Mouse (Mus musculus) intestine, embryonic 15.5 days (tissue): ENCODE measurements around the gene Cyb561. TPM values are rescaled to one million over a fixed set of nuclear protein-coding genes. Genes with fewer than 3 reads are reported as not detected.
A peak's percentile ranks its signal among the peaks of the same experiment; 100 is the strongest.

Experiments used
- ATAC-seq: fragments of 200-750 bp; cut with Nextera tagmentation; 2 replicates; pipeline ENCODE4 v1.8.0; 2017; ENCODE audit warnings: moderate TSS enrichment, moderate library complexity
- H3K27ac ChIP-seq: fragments of 300-500 bp; sonication (generic); 2 replicates; pipeline ENCODE4 v1.5.1; 2015; ENCODE audit warnings: mild to moderate bottlenecking, inconsistent platforms
- H3K27me3 ChIP-seq: fragments of 300-500 bp; sonication (generic); replicated peaks from 2 replicates; pipeline ENCODE4 v1.6.1; 2015; ENCODE audit warnings: inconsistent platforms
- H3K36me3 ChIP-seq: fragments of 300-500 bp; sonication (generic); 2 replicates; pipeline ENCODE4 v1.6.1; 2015; ENCODE audit warnings: inconsistent platforms
- H3K4me1 ChIP-seq: fragments of 300-500 bp; sonication (generic); replicated peaks from 2 replicates; pipeline ENCODE4 v1.6.1; 2015; ENCODE audit warnings: inconsistent platforms
- H3K4me2 ChIP-seq: fragments of 300-500 bp; sonication (generic); replicated peaks from 2 replicates; pipeline ENCODE4 v1.6.1; 2015; ENCODE audit warnings: mild to moderate bottlenecking, inconsistent platforms
- H3K4me3 ChIP-seq: fragments of 300-500 bp; sonication (generic); replicated peaks from 2 replicates; pipeline ENCODE4 v1.5.1; 2015; ENCODE audit warnings: inconsistent platforms
- H3K9ac ChIP-seq: fragments of 300-500 bp; sonication (generic); 2 replicates; pipeline ENCODE4 v1.6.1; 2015; ENCODE audit warnings: inconsistent platforms
- H3K9me3 ChIP-seq: fragments of 300-500 bp; sonication (generic); 2 replicates; pipeline ENCODE4 v1.6.1; 2016; ENCODE audit warnings: inconsistent platforms
- WGBS: fragments of 180-500 bp; shearing (Covaris S2); methylation state at CpG from one replicate; pipeline ENCODE4 v1.1.7; 2015; 5-methylcytosine and 5-hydroxymethylcytosine counted together
- polyA plus RNA-seq: library from polyadenylated mRNA; unstranded; fragments of >200 nt; fragmentation: Nextera tagmentation; extraction: Ambion mirVana; gene quantifications from 2 replicates; pipeline ENCODE4 v1.2.1, GENCODE M21; 2015

Cyb561 gene
- polyA plus RNA-seq, 1 experiment from 2014 or later = 44.0 TPM

- no peak overlapping the region for H3K4me3 ChIP-seq
- H3K27ac ChIP-seq = no peak overlapping the region
- no peak overlapping the region for H3K4me2 ChIP-seq
- WGBS = 50% methylated on average over 1 of the region's 1 CpGs
- H3K9me3 ChIP-seq = no peaks in the 10 kb centered on the region
- no peak for ATAC-seq
- no peaks in the 10 kb centered on the region for H3K36me3 ChIP-seq
- H3K27me3 ChIP-seq = peaks cover 30% of the 10 kb centered on the region
- H3K4me1 ChIP-seq = peaks cover 13% of the 10 kb centered on the region
- no peak overlapping the region for H3K9ac ChIP-seq
These were observed 16.4 kb upstream of the Cyb561 start for GRCm38 (mm10) chr11:105969516-105969915.

- no peak for ATAC-seq
- H3K9me3 ChIP-seq = no peaks in the 10 kb centered on the region
- 58% methylated on average over 10 of the region's 10 CpGs for WGBS
- H3K27me3 ChIP-seq = peaks cover 30% of the 10 kb centered on the region
- no peak overlapping the region for H3K27ac ChIP-seq
- H3K9ac ChIP-seq = no peak overlapping the region
- H3K4me2 ChIP-seq = peak overlapping the region; percentile 99
- no peak overlapping the region for H3K4me3 ChIP-seq
- peaks cover 13% of the 10 kb centered on the region for H3K4me1 ChIP-seq
- no peaks in the 10 kb centered on the region for H3K36me3 ChIP-seq
These were observed 15.8 kb upstream of the Cyb561 start for GRCm38 (mm10) chr11:105968948-105969347.

- peak; percentile 78 for ATAC-seq
- Histone ChIP-seq H3K4me1 (peaks cover 13% of the 10 kb centered on the region), H3K4me3 (peak within 1 kb of the TSS; percentile 51), H3K36me3 (no peaks in the 10 kb centered on the region), H3K9ac (peak within 1 kb of the TSS; percentile 49), H3K27ac (no peak within 1 kb of the TSS), H3K4me2 (peak within 1 kb of the TSS; percentile 99), H3K9me3 (no peaks in the 10 kb centered on the region), H3K27me3 (peaks cover 30% of the 10 kb centered on the region)
- WGBS = under 1% methylated on average over 64 of the region's 76 CpGs
These were observed 14.8 kb upstream of the Cyb561 start, which contains the start of gene Ace for GRCm38 (mm10) chr11:105967741-105968574. Gene Ace (plus strand): TSS chr11:105967945.

GRCm38 (mm10) chr11:105966288-105966687 is 13.2 kb upstream of the Cyb561 start:
- H3K4me1 ChIP-seq = peaks cover 13% of the 10 kb centered on the region
- H3K27me3 ChIP-seq = peaks cover 30% of the 10 kb centered on the region
- ATAC-seq = no peak
- H3K36me3 ChIP-seq = no peaks in the 10 kb centered on the region
- no peak overlapping the region for H3K9ac ChIP-seq
- no peak overlapping the region for H3K4me2 ChIP-seq
- no peak overlapping the region for H3K27ac ChIP-seq
- no peaks in the 10 kb centered on the region for H3K9me3 ChIP-seq
- no peak overlapping the region for H3K4me3 ChIP-seq
- 73% methylated on average over 4 of the region's 4 CpGs for WGBS

GRCm38 (mm10) chr11:105964691-105965090 is 11.6 kb upstream of the Cyb561 start:
- Histone ChIP-seq H3K4me3 (no peak overlapping the region), H3K27ac (no peak overlapping the region), H3K4me2 (no peak overlapping the region), H3K4me1 (peaks cover 13% of the 10 kb centered on the region), H3K36me3 (no peaks in the 10 kb centered on the region), H3K9me3 (no peaks in the 10 kb centered on the region), H3K9ac (no peak overlapping the region), H3K27me3 (peaks cover 25% of the 10 kb centered on the region)
- ATAC-seq = no peak
- WGBS = 62% methylated on average over 5 of the region's 5 CpGs

- Histone ChIP-seq H3K27ac (no peak overlapping the region), H3K27me3 (no peaks in the 10 kb centered on the region), H3K4me1 (0 out of 2 replicates have a peak, but pooled peaks cover 3% of the 10 kb centered on the region), H3K9me3 (no peaks in the 10 kb centered on the region), H3K9ac (no peak overlapping the region), H3K36me3 (no peaks in the 10 kb centered on the region), H3K4me3 (no peak overlapping the region), H3K4me2 (no peak overlapping the region)
- no peak for ATAC-seq
- 33% methylated on average over 17 of the region's 17 CpGs for WGBS
These were observed 6.2 kb upstream of the Cyb561 start for GRCm38 (mm10) chr11:105959355-105959754.

GRCm38 (mm10) chr11:105958566-105958965 is 5.4 kb upstream of the Cyb561 start:
- no peaks in the 10 kb centered on the region for H3K9me3 ChIP-seq
- no peaks in the 10 kb centered on the region for H3K27me3 ChIP-seq
- WGBS = 47% methylated on average over 1 of the region's 1 CpGs
- H3K9ac ChIP-seq = no peak overlapping the region
- H3K27ac ChIP-seq = no peak overlapping the region
- no peaks in the 10 kb centered on the region for H3K36me3 ChIP-seq
- 0 out of 2 replicates have a peak, but pooled peaks cover 3% of the 10 kb centered on the region for H3K4me1 ChIP-seq
- no peak overlapping the region for H3K4me3 ChIP-seq
- H3K4me2 ChIP-seq = no peak overlapping the region
- ATAC-seq = no peak

GRCm38 (mm10) chr11:105957501-105957900 is 4.4 kb upstream of the Cyb561 start:
- H3K27me3 ChIP-seq = no peaks in the 10 kb centered on the region
- H3K9me3 ChIP-seq = no peaks in the 10 kb centered on the region
- no peak overlapping the region for H3K4me3 ChIP-seq
- 62% methylated on average over 6 of the region's 6 CpGs for WGBS
- no peak overlapping the region for H3K9ac ChIP-seq
- no peak overlapping the region for H3K27ac ChIP-seq
- H3K4me1 ChIP-seq = 0 out of 2 replicates have a peak, but pooled peaks cover 3% of the 10 kb centered on the region
- H3K36me3 ChIP-seq = no peaks in the 10 kb centered on the region
- H3K4me2 ChIP-seq = no peak overlapping the region
- no peak for ATAC-seq

GRCm38 (mm10) chr11:105955815-105956430 is 2.8 kb upstream of the Cyb561 start:
- ATAC-seq = no peak
- 91% methylated on average over 28 of the region's 28 CpGs for WGBS

GRCm38 (mm10) chr11:105953402-105953801 is 266 bp upstream of the Cyb561 start:
- Histone ChIP-seq H3K27me3 (no peaks in the 10 kb centered on the region), H3K9me3 (no peaks in the 10 kb centered on the region), H3K4me1 (0 out of 2 replicates have a peak, but pooled peaks cover 3% of the 10 kb centered on the region), H3K4me3 (no peak overlapping the region), H3K9ac (no peak overlapping the region), H3K27ac (no peak overlapping the region), H3K4me2 (no peak overlapping the region), H3K36me3 (no peaks in the 10 kb centered on the region)
- WGBS = 72% methylated on average over 6 of the region's 6 CpGs
- peak; percentile 16; the same call in 1 of the 2 replicates for ATAC-seq

More at GRCm38 (mm10) chr11:105955815-105956430, 2.8 kb upstream of the Cyb561 start:
- H3K4me2 ChIP-seq = no peak overlapping the region
- no peak overlapping the region for H3K9ac ChIP-seq
- H3K9me3 ChIP-seq = no peaks in the 10 kb centered on the region
- H3K36me3 ChIP-seq = no peaks in the 10 kb centered on the region
- 0 out of 2 replicates have a peak, but pooled peaks cover 3% of the 10 kb centered on the region for H3K4me1 ChIP-seq
- no peak overlapping the region for H3K4me3 ChIP-seq
- no peaks in the 10 kb centered on the region for H3K27me3 ChIP-seq
- H3K27ac ChIP-seq = no peak overlapping the region

GRCm38 (mm10) chr11:105952111-105952510 is 1.0 kb downstream of the Cyb561 start:
- Histone ChIP-seq H3K4me1 (0 out of 2 replicates have a peak, but pooled peaks cover 3% of the 10 kb centered on the region), H3K27me3 (no peaks in the 10 kb centered on the region), H3K4me2 (no peak overlapping the region), H3K27ac (no peak overlapping the region), H3K36me3 (no peaks in the 10 kb centered on the region), H3K9me3 (no peaks in the 10 kb centered on the region), H3K9ac (no peak overlapping the region), H3K4me3 (no peak overlapping the region)
- ATAC-seq = no peak
- WGBS = 84% methylated on average over 9 of the region's 9 CpGs

GRCm38 (mm10) chr11:105951601-105952044 is 1.5 kb downstream of the Cyb561 start:
- no peaks in the 10 kb centered on the region for H3K36me3 ChIP-seq
- H3K9me3 ChIP-seq = no peaks in the 10 kb centered on the region
- H3K27me3 ChIP-seq = no peaks in the 10 kb centered on the region
- 60% methylated on average over 3 of the region's 3 CpGs for WGBS
- H3K4me3 ChIP-seq = no peak overlapping the region
- H3K9ac ChIP-seq = no peak overlapping the region
- 0 out of 2 replicates have a peak, but pooled peaks cover 3% of the 10 kb centered on the region for H3K4me1 ChIP-seq
- no peak overlapping the region for H3K4me2 ChIP-seq
- ATAC-seq = no peak
- no peak overlapping the region for H3K27ac ChIP-seq
